Mouse (Mus musculus) intestine, embryonic 16.5 days (tissue): ENCODE measurements around the gene Ap2m1. TPM values are rescaled to one million over a fixed set of nuclear protein-coding genes. Genes with fewer than 3 reads are reported as not detected.

Experiments used
- ATAC-seq: fragments of 200-750 bp; cut with Nextera tagmentation; 2 replicates; pipeline ENCODE4 v1.8.0; 2017; ENCODE audit warnings: moderate TSS enrichment, moderate library complexity
- H3K27ac ChIP-seq: fragments of 300-500 bp; sonication (generic); 2 replicates; pipeline ENCODE4 v1.5.1; 2014; ENCODE audit warnings: mild to moderate bottlenecking, low read length
- H3K27me3 ChIP-seq: fragments of 300-500 bp; sonication (generic); replicated peaks from 2 replicates; pipeline ENCODE4 v1.6.1; 2014; ENCODE audit warnings: low read length, control low read depth, mixed read lengths; ENCODE audit not compliant: control insufficient read depth, insufficient read depth
- H3K36me3 ChIP-seq: fragments of 300-500 bp; sonication (generic); 2 replicates; pipeline ENCODE4 v1.6.1; 2014; ENCODE audit warnings: low read length, control low read depth; ENCODE audit not compliant: control insufficient read depth, insufficient read depth
- H3K4me1 ChIP-seq: fragments of 300-500 bp; sonication (generic); 2 replicates; pipeline ENCODE4 v1.6.1; 2014; ENCODE audit warnings: low read length, control low read depth, mixed read lengths; ENCODE audit not compliant: control insufficient read depth, insufficient read depth
- H3K4me2 ChIP-seq: fragments of 300-500 bp; sonication (generic); 2 replicates; pipeline ENCODE4 v1.6.1; 2014; ENCODE audit warnings: low read depth, low read length, control low read depth
- H3K4me3 ChIP-seq: fragments of 300-500 bp; sonication (generic); 2 replicates; pipeline ENCODE4 v1.5.1; 2014; ENCODE audit warnings: mild to moderate bottlenecking, low read length
- H3K9ac ChIP-seq: fragments of 300-500 bp; sonication (generic); 2 replicates; pipeline ENCODE4 v1.6.1; 2014; ENCODE audit warnings: low read depth, low read length
- H3K9me3 ChIP-seq: fragments of 300-500 bp; sonication (generic); 2 replicates; pipeline ENCODE4 v1.6.1; 2016; ENCODE audit warnings: low read length, control low read depth; ENCODE audit not compliant: control insufficient read depth
- WGBS: fragments of 180-500 bp; shearing (Covaris S2); extraction: QIAGEN DNeasy Blood & Tissue Kit; methylation state at CpG from one replicate; pipeline ENCODE4 v1.1.7; 2014; 5-methylcytosine and 5-hydroxymethylcytosine counted together
- polyA plus RNA-seq: library from polyadenylated mRNA; unstranded; fragments of >200 nt; fragmentation: Nextera tagmentation; extraction: Ambion mirVana; gene quantifications from 2 replicates; pipeline ENCODE4 v1.2.1, GENCODE M21; 2015

Gene Ap2m1
- polyA plus RNA-seq, 1 experiment from 2014 or later = 681 TPM

- Histone ChIP-seq H3K27ac (peak overlapping the region; percentile 88), H3K4me2 (peak overlapping the region; percentile 83), H3K36me3 (no peaks in the 10 kb centered on the region; the same call in 1 of the 2 replicates), H3K9me3 (no peaks in the 10 kb centered on the region), H3K27me3 (no peaks in the 10 kb centered on the region), H3K4me1 (peaks cover 16% of the 10 kb centered on the region), H3K4me3 (peak overlapping the region; percentile 90), H3K9ac (peak overlapping the region; percentile 93)
- WGBS = 2% methylated on average over 6 of the region's 6 CpGs
- ATAC-seq = peak; percentile 31
These were observed 17.4 kb upstream of the Ap2m1 start for GRCm38 (mm10) chr16:20517701-20518374.

GRCm38 (mm10) chr16:20523886-20524285, 11.4 kb upstream of the Ap2m1 start:
- Histone ChIP-seq H3K36me3 (peaks cover 24% of the 10 kb centered on the region), H3K9ac (no peak overlapping the region), H3K27ac (no peak overlapping the region), H3K4me3 (no peak overlapping the region), H3K9me3 (no peaks in the 10 kb centered on the region), H3K4me2 (no peak overlapping the region), H3K27me3 (no peaks in the 10 kb centered on the region), H3K4me1 (peaks cover 5% of the 10 kb centered on the region)
- 80% methylated on average over 10 of the region's 10 CpGs for WGBS
- no peak for ATAC-seq

- H3K4me2 ChIP-seq = no peak overlapping the region
- 90% methylated on average over 5 of the region's 5 CpGs for WGBS
These were observed 6.5 kb upstream of the Ap2m1 start for GRCm38 (mm10) chr16:20528779-20529178.

DNA sequence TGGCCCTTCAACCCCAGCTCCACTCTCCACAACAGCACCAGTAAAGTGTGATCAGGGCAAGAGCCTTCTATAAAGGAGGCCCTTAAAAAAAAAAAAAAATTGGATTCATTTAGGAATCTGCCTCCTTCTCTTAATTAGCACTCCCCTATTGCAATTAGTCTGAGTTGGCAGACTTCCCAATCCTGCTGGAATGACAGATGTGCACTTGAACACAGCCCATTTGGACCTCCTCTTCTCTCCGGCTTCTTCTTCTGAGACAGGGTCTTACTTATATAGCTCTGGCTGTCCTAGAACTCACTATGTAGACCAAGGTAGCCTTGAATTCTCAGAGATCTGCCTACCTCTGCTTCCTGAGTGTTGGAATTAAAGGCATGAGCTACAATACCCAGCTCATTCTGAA, 5.9 kb upstream of the Ap2m1 start:
- Histone ChIP-seq H3K4me1 (no peaks in the 10 kb centered on the region), H3K27me3 (no peaks in the 10 kb centered on the region), H3K36me3 (peaks cover 34% of the 10 kb centered on the region), H3K4me2 (no peak overlapping the region), H3K4me3 (no peak overlapping the region), H3K9ac (no peak overlapping the region), H3K9me3 (no peaks in the 10 kb centered on the region), H3K27ac (no peak overlapping the region)
- 48% methylated on average over 1 of the region's 1 CpGs for WGBS
- no peak for ATAC-seq

More at GRCm38 (mm10) chr16:20528779-20529178, 6.5 kb upstream of the Ap2m1 start:
- H3K9me3 ChIP-seq = no peaks in the 10 kb centered on the region
- H3K4me3 ChIP-seq = no peak overlapping the region
- no peak overlapping the region for H3K27ac ChIP-seq
- H3K36me3 ChIP-seq = peaks cover 39% of the 10 kb centered on the region
- no peaks in the 10 kb centered on the region for H3K4me1 ChIP-seq
- no peak for ATAC-seq
- H3K9ac ChIP-seq = no peak overlapping the region
- no peaks in the 10 kb centered on the region for H3K27me3 ChIP-seq

GRCm38 (mm10) chr16:20530941-20531340, 4.3 kb upstream of the Ap2m1 start:
- no peak overlapping the region for H3K9ac ChIP-seq
- no peaks in the 10 kb centered on the region for H3K9me3 ChIP-seq
- H3K36me3 ChIP-seq = peaks cover 22% of the 10 kb centered on the region
- no peaks in the 10 kb centered on the region for H3K4me1 ChIP-seq
- ATAC-seq = no peak
- H3K27ac ChIP-seq = no peak overlapping the region
- WGBS = 96% methylated on average over 20 of the region's 20 CpGs
- no peak overlapping the region for H3K4me3 ChIP-seq
- no peak overlapping the region for H3K4me2 ChIP-seq
- no peaks in the 10 kb centered on the region for H3K27me3 ChIP-seq

GRCm38 (mm10) chr16:20534617-20535295, 522 bp upstream of the Ap2m1 start:
- ATAC-seq = no peak
- 44% methylated on average over 10 of the region's 10 CpGs for WGBS
- no peaks in the 10 kb centered on the region for H3K27me3 ChIP-seq
- H3K4me3 ChIP-seq = no peak overlapping the region
- no peak overlapping the region for H3K9ac ChIP-seq
- no peak overlapping the region for H3K4me2 ChIP-seq
- H3K9me3 ChIP-seq = no peaks in the 10 kb centered on the region
- peaks cover 19% of the 10 kb centered on the region for H3K36me3 ChIP-seq
- H3K27ac ChIP-seq = no peak overlapping the region
- H3K4me1 ChIP-seq = peaks cover 17% of the 10 kb centered on the region

DNA sequence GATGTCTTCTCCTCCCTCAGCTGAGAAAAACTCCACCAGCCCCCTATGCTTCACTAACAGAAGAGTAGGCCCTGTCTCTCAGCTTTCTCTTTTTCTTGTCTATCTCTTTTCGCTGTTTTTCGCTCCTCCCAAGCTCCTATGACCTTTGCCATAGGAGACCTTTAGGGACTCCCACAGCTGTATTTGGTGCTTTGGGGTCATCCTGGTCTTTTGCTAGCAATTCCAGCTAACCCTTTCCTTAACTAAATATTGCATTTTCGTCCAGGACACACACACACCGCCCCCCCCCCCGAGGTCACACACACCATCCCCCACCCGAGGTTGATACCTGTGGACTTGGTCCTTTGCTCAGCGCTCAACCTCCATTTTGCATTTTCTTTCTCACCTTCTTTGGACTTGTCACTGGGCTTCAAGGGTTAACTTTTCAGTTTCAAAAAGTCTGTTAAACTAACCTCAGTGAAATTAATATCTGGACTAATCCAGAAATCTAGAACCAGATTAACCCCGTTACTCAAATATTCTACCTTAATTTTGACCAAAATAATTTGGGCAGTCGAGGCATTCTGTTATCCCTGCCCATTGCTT, 895 bp downstream of the Ap2m1 start:
- peak overlapping the region; percentile 92 for H3K9ac ChIP-seq
- H3K27ac ChIP-seq = peak overlapping the region; percentile 92
- peaks cover 17% of the 10 kb centered on the region for H3K4me1 ChIP-seq
- H3K9me3 ChIP-seq = no peaks in the 10 kb centered on the region
- H3K4me2 ChIP-seq = peak overlapping the region; percentile 69
- no peaks in the 10 kb centered on the region for H3K27me3 ChIP-seq
- 25% methylated on average over 9 of the region's 9 CpGs for WGBS
- peaks cover 18% of the 10 kb centered on the region for H3K36me3 ChIP-seq
- ATAC-seq = no peak
- H3K4me3 ChIP-seq = peak overlapping the region; percentile 84

GRCm38 (mm10) chr16:20537071-20537471, 1.8 kb downstream of the Ap2m1 start:
- Histone ChIP-seq H3K27me3 (no peaks in the 10 kb centered on the region), H3K9me3 (no peaks in the 10 kb centered on the region), H3K4me3 (peak overlapping the region; percentile 84), H3K4me2 (peak overlapping the region; percentile 69), H3K36me3 (peaks cover 20% of the 10 kb centered on the region), H3K27ac (peak overlapping the region; percentile 70), H3K4me1 (peaks cover 17% of the 10 kb centered on the region), H3K9ac (peak overlapping the region; percentile 48)
- no peak for ATAC-seq
- 28% methylated on average over 5 of the region's 5 CpGs for WGBS

GRCm38 (mm10) chr16:20537601-20538320, 2.5 kb downstream of the Ap2m1 start:
- Histone ChIP-seq H3K9ac (peak overlapping the region; percentile 48), H3K4me2 (peak overlapping the region; percentile 69), H3K27ac (no peak overlapping the region), H3K36me3 (peaks cover 25% of the 10 kb centered on the region), H3K4me1 (peaks cover 17% of the 10 kb centered on the region), H3K4me3 (peak overlapping the region; percentile 84), H3K9me3 (no peaks in the 10 kb centered on the region), H3K27me3 (no peaks in the 10 kb centered on the region)
- no peak for ATAC-seq
- WGBS = 40% methylated on average over 6 of the region's 6 CpGs
